Mouse (Mus musculus) midbrain, embryonic 16.5 days (tissue): ENCODE results near the gene Grik4. TPM values are rescaled to one million over a fixed set of nuclear protein-coding genes. Genes with fewer than 3 reads are reported as not detected.

Experiments used
- ATAC-seq: fragments of 200-750 bp; cut with Nextera tagmentation; 2 replicates; pipeline ENCODE4 v1.8.0; 2017; ENCODE audit warnings: moderate TSS enrichment
- H3K27ac ChIP-seq: fragments of 300-500 bp; sonication (generic); 2 replicates; pipeline ENCODE4 v1.5.1; 2014; ENCODE audit warnings: mild to moderate bottlenecking, low read length, mixed read lengths
- H3K27me3 ChIP-seq: fragments of 300-500 bp; sonication (generic); 2 replicates; pipeline ENCODE4 v1.6.1; 2014; ENCODE audit warnings: low read depth, low read length, mixed read lengths; ENCODE audit not compliant: control insufficient read depth, insufficient read depth
- H3K36me3 ChIP-seq: fragments of 300-500 bp; sonication (generic); 2 replicates; pipeline ENCODE4 v1.6.1; 2014; ENCODE audit warnings: mild to moderate bottlenecking, low read length, moderate library complexity, mixed read lengths; ENCODE audit not compliant: control insufficient read depth, insufficient read depth
- H3K4me1 ChIP-seq: fragments of 300-500 bp; sonication (generic); 2 replicates; pipeline ENCODE4 v1.6.1; 2014; ENCODE audit warnings: mild to moderate bottlenecking, low read length, mixed read lengths; ENCODE audit not compliant: control insufficient read depth, insufficient read depth
- H3K4me2 ChIP-seq: fragments of 300-500 bp; sonication (generic); 2 replicates; pipeline ENCODE4 v1.6.1; 2014; ENCODE audit warnings: mild to moderate bottlenecking, low read length, mixed read lengths
- H3K4me3 ChIP-seq: fragments of 300-500 bp; sonication (generic); 2 replicates; pipeline ENCODE4 v1.5.1; 2014; ENCODE audit warnings: low read depth, mild to moderate bottlenecking, low read length, moderate library complexity, mixed read lengths
- H3K9ac ChIP-seq: fragments of 300-500 bp; sonication (generic); 2 replicates; pipeline ENCODE4 v1.6.1; 2014; ENCODE audit warnings: low read depth, low read length, mixed read lengths
- H3K9me3 ChIP-seq: fragments of 300-500 bp; sonication (generic); replicated peaks from 2 replicates; pipeline ENCODE4 v1.6.1; 2014; ENCODE audit warnings: mild to moderate bottlenecking, low read length, mixed read lengths; ENCODE audit not compliant: control insufficient read depth, poor library complexity, severe bottlenecking
- WGBS: fragments of 180-500 bp; shearing (Covaris S2); extraction: QIAGEN DNeasy Blood & Tissue Kit; methylation state at CpG from one replicate; pipeline ENCODE4 v1.1.7; 2014; 5-methylcytosine and 5-hydroxymethylcytosine counted together
- polyA plus RNA-seq: library from polyadenylated mRNA; unstranded; fragments of >200 nt; fragmentation: Nextera tagmentation; extraction: Ambion mirVana; gene quantifications from 2 replicates; pipeline ENCODE4 v1.2.1, GENCODE M21; 2015

Gene Grik4
- polyA plus RNA-seq, 1 experiment from 2014 or later: 11.7 TPM

DNA sequence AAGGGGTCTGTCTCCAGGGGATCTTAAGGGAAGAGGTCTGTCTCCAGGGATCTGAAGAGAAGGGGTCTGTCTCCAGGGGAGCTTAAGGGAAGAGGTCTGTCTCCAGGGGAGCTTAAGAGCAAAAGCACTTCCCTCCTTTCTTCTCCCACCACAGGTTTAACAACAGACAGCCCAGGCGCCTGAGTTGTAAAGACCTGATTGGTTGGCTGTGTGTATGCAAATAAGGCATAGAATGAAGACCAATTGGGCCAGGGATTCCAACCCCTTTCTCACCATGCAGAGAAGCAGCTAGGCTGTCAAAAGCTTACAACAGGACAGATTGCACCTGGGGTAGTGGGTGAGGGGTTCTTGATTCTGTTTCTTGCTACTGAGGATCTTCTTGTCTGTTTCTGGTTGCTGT is 4.1 kb upstream of the Grik4 start:
- peaks cover 3% of the 10 kb centered on the region; the same call in 1 of the 2 replicates for H3K4me1 ChIP-seq
- no peaks in the 10 kb centered on the region for H3K9me3 ChIP-seq
- no peak for ATAC-seq
- H3K4me3 ChIP-seq: no peak overlapping the region
- no peak overlapping the region for H3K4me2 ChIP-seq
- H3K36me3 ChIP-seq: no peaks in the 10 kb centered on the region
- H3K27ac ChIP-seq: no peak overlapping the region
- no peaks in the 10 kb centered on the region for H3K27me3 ChIP-seq
- 53% methylated on average over 1 of the region's 1 CpGs for WGBS
- no peak overlapping the region for H3K9ac ChIP-seq

DNA sequence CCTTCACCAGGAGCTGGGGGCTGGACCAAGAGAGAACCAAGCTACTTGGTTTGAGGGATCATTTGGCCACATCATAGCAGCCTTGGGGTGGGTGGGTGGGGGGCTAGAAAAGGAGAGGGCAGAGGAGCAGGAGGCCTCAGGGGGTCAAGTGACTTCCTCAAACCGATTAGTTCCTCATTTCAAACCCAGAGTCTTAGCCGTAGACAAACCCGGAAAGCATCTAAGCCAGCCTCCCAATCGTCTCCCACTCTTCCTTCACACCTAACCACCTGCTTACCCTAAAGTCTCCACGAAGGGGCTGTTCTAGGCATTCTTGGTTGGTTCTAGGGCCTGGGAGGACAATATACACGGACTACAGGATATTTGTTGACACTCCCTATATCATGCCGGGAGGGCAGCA is 881 bp upstream of the Grik4 start:
- no peaks in the 10 kb centered on the region for H3K9me3 ChIP-seq
- no peak overlapping the region for H3K9ac ChIP-seq

DNA sequence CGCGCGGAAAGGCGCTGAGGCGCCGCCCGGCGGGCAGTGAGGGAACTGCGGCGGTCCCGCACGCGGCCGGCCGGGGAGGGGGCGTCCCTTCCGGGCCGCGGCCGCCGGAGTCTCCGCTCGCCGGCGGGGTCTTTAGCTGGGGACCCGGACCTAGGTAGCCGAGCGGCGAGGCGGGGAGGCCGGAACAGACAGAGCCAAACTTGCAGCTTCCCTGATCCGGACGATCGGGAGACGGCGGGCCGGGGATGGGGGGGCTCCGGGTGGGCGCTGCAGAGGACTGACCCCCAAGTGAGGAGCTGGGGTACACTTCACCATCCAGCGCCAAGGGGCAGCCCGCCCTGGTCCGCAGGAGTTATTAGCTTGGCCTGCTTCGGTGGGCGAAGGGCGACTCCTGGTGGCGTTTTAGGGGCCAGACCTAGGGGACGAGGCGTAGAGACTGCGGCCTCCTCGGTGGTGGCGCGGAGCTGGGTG is 278 bp upstream of the Grik4 start:
- H3K9ac ChIP-seq: peak overlapping the region; percentile 84
- peak; percentile 92 for ATAC-seq
- no peaks in the 10 kb centered on the region for H3K36me3 ChIP-seq
- no peaks in the 10 kb centered on the region for H3K27me3 ChIP-seq
- peaks cover 17% of the 10 kb centered on the region for H3K4me1 ChIP-seq
- peak overlapping the region; percentile 90 for H3K4me2 ChIP-seq
- peak overlapping the region; percentile 75 for H3K27ac ChIP-seq
- H3K4me3 ChIP-seq: peak overlapping the region; percentile 68
- no peaks in the 10 kb centered on the region for H3K9me3 ChIP-seq
- under 1% methylated on average over 48 of the region's 52 CpGs for WGBS

More for the DNA sequence above, 881 bp upstream of the Grik4 start:
- H3K36me3 ChIP-seq: no peaks in the 10 kb centered on the region
- H3K4me1 ChIP-seq: peaks cover 17% of the 10 kb centered on the region
- no peak for ATAC-seq
- H3K4me3 ChIP-seq: no peak overlapping the region
- no peaks in the 10 kb centered on the region for H3K27me3 ChIP-seq
- WGBS: 87% methylated on average over 7 of the region's 7 CpGs
- no peak overlapping the region for H3K27ac ChIP-seq
- no peak overlapping the region for H3K4me2 ChIP-seq

DNA sequence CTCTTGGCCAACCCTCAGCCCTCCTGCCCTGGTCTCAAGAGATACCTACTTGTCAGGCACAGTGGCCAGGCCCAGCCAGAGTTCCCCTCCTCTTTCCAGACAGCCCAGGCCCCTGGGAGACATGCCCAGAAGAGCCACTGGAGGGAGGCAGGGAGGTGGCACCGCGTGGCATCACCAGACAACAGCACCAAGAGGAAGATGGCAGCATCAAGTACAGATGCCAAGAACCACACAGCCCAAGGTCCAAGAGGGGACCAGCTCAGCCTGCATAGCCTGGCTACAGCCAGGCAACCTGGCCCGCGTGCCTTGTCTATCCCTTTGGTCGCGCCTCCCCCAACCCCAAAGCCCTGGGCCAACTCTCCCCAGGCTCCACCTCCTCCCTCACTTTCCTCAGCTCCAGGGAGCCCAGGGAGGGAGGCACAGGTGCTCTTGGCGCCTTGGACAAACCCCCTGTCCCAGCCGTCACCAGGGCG is 1.2 kb downstream of the Grik4 start:
- WGBS: 4% methylated on average over 9 of the region's 9 CpGs
- ATAC-seq: peak; percentile 36; the same call in 1 of the 2 replicates
- H3K4me3 ChIP-seq: peak overlapping the region; percentile 68
- peak overlapping the region; percentile 84 for H3K9ac ChIP-seq
- no peaks in the 10 kb centered on the region for H3K9me3 ChIP-seq
- H3K36me3 ChIP-seq: no peaks in the 10 kb centered on the region
- H3K4me1 ChIP-seq: peaks cover 17% of the 10 kb centered on the region
- peak overlapping the region; percentile 75 for H3K27ac ChIP-seq
- H3K27me3 ChIP-seq: no peaks in the 10 kb centered on the region
- peak overlapping the region; percentile 90 for H3K4me2 ChIP-seq

DNA sequence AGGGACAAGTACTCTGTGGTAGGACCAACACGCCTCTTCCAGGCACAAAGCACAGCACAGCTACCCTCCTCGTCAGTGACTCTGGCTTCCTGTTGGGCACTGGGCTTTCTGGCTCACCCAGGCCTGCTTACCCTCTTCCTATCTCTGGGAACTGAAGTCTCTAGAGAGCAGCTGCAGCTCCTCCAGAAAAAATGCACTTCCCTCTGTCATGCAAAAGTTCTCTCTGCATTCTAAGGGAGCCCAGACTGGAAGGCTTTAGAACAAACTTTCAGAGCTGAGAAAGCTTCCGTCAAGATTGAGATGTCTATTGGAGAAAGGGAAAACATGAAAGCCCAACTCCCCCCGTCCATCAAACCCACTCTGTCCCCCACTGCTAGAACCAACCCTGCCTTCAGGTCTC is 2.1 kb downstream of the Grik4 start:
- Histone ChIP-seq H3K27ac (no peak overlapping the region), H3K4me3 (no peak overlapping the region), H3K27me3 (no peaks in the 10 kb centered on the region), H3K4me1 (peaks cover 17% of the 10 kb centered on the region), H3K9me3 (no peaks in the 10 kb centered on the region), H3K9ac (peak overlapping the region; percentile 4; the same call in 1 of the 2 replicates), H3K36me3 (no peaks in the 10 kb centered on the region), H3K4me2 (peak overlapping the region; percentile 90)
- 56% methylated on average over 4 of the region's 4 CpGs for WGBS
- no peak for ATAC-seq

DNA sequence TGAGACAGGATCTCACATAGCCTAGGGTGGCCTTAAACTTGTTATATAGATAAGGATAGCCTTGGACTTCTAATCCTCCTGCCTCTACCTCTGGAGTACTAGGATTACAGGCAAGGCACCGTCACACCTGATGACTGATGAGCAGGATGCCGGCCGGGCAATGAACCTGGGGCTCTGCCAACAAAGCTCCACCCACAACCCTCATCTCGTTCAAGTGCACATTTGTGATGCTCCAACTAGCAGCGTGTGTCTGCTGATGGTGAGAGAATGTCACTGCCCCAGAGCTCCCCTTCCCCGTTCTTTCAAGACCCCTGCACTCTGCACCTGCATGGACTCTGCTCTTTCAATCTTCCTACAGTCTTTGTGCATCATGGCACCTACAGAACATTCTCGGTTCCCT is 12.1 kb downstream of the Grik4 start:
- Histone ChIP-seq H3K9me3 (no peaks in the 10 kb centered on the region), H3K9ac (no peak overlapping the region), H3K4me1 (no peaks in the 10 kb centered on the region), H3K4me2 (no peak overlapping the region), H3K27ac (no peak overlapping the region), H3K27me3 (no peaks in the 10 kb centered on the region), H3K36me3 (no peaks in the 10 kb centered on the region), H3K4me3 (no peak overlapping the region)
- ATAC-seq: no peak
- WGBS: 55% methylated on average over 7 of the region's 7 CpGs

DNA sequence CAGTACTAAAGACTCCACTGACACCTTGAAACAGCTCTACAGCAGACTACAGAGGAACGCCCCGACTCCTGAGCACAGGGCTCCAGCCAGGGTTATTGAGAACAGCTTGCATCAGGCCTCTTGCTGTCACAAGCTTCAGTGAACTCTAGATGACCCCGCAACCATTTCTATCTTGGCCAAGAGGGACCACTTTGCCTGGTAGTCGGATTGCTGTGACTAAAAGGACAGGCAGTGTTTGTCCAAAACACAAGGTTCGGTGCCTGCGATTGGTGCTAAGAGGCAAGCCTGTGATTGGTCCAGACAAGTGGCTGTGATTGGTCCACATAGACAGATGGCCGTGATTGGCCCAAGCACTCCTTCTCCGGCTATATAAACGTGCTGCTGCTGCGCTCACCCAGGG is 16.8 kb downstream of the Grik4 start:
- Histone ChIP-seq H3K9me3 (no peaks in the 10 kb centered on the region), H3K27me3 (no peaks in the 10 kb centered on the region), H3K4me3 (no peak overlapping the region), H3K4me1 (no peaks in the 10 kb centered on the region; the same call in 1 of the 2 replicates), H3K27ac (no peak overlapping the region), H3K9ac (no peak overlapping the region), H3K36me3 (no peaks in the 10 kb centered on the region), H3K4me2 (no peak overlapping the region)
- 79% methylated on average over 10 of the region's 10 CpGs for WGBS
- no peak for ATAC-seq

DNA sequence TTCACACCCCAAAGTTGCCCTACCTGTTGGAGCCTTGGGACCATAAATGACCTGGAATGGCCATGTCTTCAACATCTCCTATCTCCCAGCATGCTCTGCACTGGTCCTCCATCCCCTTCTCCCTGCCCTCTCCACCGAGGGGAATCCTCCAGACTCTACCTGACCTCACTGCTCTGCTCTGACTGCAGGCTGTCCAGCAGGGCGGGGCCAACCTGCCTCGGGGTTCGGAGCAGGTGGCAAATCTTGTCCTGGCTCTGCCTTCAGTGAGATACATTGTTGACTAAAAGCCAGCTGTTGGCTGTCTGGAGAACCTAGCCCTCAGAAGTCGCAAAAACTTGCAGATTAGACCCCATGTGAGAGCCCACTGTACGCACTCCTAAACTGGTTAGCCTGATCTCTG is 17.7 kb downstream of the Grik4 start:
- H3K9me3 ChIP-seq: no peaks in the 10 kb centered on the region
- WGBS: 88% methylated on average over 6 of the region's 6 CpGs
- no peak for ATAC-seq
- H3K27ac ChIP-seq: no peak overlapping the region
- no peak overlapping the region for H3K4me3 ChIP-seq
- H3K4me1 ChIP-seq: no peaks in the 10 kb centered on the region; the same call in 1 of the 2 replicates
- no peaks in the 10 kb centered on the region for H3K27me3 ChIP-seq
- H3K9ac ChIP-seq: no peak overlapping the region
- H3K4me2 ChIP-seq: no peak overlapping the region
- no peaks in the 10 kb centered on the region for H3K36me3 ChIP-seq

DNA sequence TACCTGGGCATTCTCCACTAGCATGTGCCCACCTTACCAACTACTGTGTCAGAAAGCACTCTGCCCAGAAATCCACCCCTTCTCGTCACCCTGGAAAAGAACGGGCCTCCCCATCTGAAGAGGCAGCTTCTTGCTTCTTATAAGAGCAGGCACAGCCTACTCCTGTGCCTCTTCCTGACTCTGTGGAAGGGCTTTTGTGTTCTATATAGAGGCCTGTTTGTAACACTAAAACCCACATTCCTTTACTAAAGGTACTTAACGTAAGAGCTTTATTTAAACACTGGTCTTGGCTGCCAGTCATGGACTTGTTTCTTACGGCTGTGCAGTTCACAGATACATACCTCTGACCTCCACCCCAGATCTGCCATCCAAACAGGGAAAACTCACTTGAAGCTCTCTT is 22.5 kb downstream of the Grik4 start:
- H3K4me2 ChIP-seq: no peak overlapping the region
- peaks cover 3% of the 10 kb centered on the region; the same call in 1 of the 2 replicates for H3K4me1 ChIP-seq
- no peaks in the 10 kb centered on the region for H3K36me3 ChIP-seq
- WGBS: 72% methylated on average over 4 of the region's 4 CpGs
- H3K27me3 ChIP-seq: no peaks in the 10 kb centered on the region
- H3K9me3 ChIP-seq: no peaks in the 10 kb centered on the region
- ATAC-seq: no peak
- no peak overlapping the region for H3K4me3 ChIP-seq
- no peak overlapping the region for H3K27ac ChIP-seq
- no peak overlapping the region; the same call in 1 of the 2 replicates for H3K9ac ChIP-seq
